Mouse (Mus musculus) retina, postnatal 7 days (tissue): ENCODE data around the gene Dmbx1.

Source experiments
- DNase-seq: peaks from one replicate; pipeline ENCODE4 v3.0.0-alpha.2; 2012; ENCODE audit warnings: low read depth, low spot score

The Dmbx1 gene

DNA sequence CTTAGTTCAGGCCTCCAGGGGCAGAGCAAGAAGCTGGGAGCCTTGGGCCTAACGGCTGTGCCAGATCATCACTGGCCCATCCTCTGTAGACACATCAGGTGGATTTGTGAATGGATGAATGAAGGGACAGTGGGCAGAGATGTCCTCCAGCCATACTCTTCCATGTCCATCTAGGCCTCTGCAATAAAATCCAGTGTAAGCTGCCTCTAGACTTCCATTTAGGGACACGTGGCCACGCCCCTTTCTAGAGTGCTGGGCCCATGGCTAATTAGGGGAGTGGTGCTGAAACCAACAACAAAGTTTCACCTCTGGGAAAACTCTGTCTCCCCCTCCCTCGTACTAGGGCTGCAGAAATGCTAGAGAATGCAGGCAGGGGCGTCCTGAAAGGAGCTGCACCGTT, 49.7 kb downstream of the Dmbx1 start:
- DNase-seq, result no peak

GRCm38 (mm10) chr4:115886875-115887274, 52.9 kb downstream of the Dmbx1 start:
- DNase-seq, result no peak

DNA sequence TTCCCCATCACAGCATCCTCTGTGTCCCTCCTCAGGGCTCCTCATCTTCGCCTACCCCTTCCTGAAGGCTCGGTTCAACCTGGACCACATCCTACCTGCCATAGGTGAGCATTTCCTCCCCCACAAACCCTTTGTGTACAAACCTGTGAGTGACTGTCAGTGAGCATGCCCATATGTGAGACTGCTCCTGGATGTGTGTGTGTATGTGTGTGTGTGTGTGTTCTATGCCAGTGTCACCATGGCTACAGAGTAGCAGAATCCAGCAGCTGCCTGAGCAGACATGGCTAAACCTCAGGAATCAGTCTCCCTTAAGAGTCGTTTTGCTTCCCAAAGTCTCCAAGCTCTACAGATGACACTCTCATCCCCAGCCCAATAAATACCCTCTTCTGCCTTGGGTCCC, 53.9 kb downstream of the Dmbx1 start:
- DNase-seq, result no peak

DNA sequence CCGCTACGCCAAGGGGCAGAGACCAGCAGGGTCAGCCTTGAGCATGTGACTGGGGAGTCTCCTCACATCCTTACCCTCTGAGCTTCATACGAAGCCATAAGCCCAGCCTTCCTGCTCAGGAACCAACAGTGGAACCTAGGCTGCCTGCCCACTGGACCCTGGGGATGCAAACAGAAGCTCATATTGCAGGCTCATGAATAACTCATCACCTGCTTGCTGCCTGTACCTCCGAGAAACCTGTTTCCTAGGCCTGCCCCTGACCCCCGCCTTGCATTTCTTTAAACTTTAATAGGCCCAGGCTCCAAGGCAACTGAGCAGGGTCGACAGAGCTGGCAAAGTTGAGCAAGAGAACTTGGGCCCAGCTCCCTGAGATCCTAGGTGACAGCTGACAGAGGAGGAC, 55.7 kb downstream of the Dmbx1 start, which contains the start of gene Kncn:
TSS of gene Kncn (plus strand) at position 379 of the 400 bp plus-strand sequence.
- no peak for DNase-seq

DNA sequence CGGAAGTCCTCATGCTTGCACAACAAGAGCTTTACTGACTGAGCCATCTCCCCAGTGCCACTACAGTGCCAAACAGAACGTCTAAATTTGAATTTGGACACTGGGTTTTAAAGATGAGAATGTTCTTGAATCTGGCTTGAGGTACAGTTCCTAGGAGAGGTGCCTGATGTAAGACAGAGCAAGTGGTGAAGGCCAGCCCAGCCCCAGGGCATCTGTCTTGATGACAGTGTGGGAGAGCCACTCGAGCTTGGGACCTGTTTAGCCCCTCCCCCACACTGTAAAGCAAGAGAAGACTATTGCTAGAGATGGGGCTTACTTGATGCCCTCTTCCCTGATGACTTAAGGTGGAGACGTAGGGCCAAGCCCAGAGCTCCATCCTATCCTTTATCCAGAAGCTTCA, 57.5 kb downstream of the Dmbx1 start:
- DNase-seq, result no peak

DNA sequence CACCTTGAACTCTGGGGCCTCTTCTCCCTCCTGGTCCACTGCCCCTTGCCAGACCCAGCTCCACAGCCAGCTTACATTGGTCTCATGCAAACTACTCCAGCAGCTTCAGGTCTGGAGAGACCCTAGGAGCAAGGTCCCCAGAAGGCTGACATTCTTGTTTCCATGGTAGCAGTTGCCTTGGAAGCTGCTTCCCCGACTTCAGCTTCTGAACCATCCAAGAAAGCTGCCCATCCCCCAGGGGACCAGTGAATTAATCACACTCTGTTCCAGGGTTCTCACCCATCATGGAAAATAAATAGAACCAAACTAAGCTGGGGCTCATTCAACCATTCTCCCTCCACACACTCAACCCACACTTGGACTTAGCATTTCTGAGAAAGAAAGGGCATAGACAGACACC, 58.5 kb downstream of the Dmbx1 start:
- DNase-seq, result no peak

DNA sequence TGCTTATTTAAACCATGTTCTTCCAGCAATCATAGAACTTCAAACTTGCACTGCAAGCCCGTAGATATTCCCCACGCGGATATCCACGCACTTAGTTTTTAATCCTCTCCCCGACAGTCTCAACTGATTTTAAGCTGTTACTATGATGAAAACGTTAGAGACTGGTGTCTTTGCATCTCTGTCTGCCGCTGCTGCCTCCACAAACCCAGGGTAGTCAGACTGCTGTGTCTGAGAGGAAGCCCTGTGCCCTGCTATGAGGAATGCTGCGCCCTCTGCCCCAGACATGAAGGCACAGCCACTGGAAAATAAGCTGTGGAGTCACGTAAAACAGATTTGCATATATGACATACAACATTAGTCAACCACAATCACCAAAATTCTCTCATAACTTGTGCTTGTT, 60.9 kb downstream of the Dmbx1 start:
- no peak for DNase-seq

DNA sequence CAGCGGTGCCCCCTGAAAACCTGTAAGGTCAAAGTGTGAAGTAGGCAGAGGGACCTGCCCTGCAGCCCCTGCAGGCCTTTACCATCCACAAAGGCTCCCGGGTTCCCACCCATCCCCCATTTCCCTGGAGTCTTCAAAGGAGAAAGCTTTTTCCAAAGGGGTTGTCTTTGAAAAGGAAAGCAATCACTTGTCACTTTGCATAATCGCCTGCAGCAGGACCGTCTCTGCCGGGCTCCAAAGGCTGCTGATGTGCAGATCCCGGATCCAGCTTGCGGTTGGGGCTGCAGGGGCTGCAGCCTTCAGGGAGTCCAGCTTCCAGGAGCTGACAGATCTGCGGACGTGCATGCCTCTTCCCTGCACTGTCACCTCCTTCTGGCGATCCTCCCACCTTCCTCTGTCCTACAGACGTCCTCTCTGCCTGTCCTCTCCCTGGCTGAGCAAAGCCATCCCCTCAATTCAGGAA, 61.5 kb downstream of the Dmbx1 start:
- DNase-seq, result no peak

GRCm38 (mm10) chr4:115873231-115873630, 66.5 kb downstream of the Dmbx1 start:
- DNase-seq, result no peak

GRCm38 (mm10) chr4:115869512-115870210, 70.1 kb downstream of the Dmbx1 start:
- no peak for DNase-seq
